Mouse (Mus musculus) gastrocnemius, adult 18-20 months (tissue): ENCODE results near the gene Grap2. TPM values are rescaled to one million over a fixed set of nuclear protein-coding genes. Genes with fewer than 3 reads are reported as not detected.

Experiments used
- DNase-seq: peaks from one replicate; pipeline ENCODE4 v3.0.0; 2021; ENCODE audit warnings: low spot score
- total RNA-seq, 2 experiments: library from RNA; stranded (reverse); gene quantifications; 2 replicates each; pipeline ENCODE4 v1.2.3; 2021

The Grap2 gene
- total RNA-seq, 2 experiments from 2014 or later: 0.18 to 0.31 TPM

- no peak for DNase-seq
Observed at GRCm38 (mm10) chr15:80599843-80600242, 27.4 kb downstream of the Grap2 start.

GRCm38 (mm10) chr15:80601456-80601855, 29.1 kb downstream of the Grap2 start:
- no peak for DNase-seq

GRCm38 (mm10) chr15:80602487-80602886, 30.1 kb downstream of the Grap2 start:
- no peak for DNase-seq

- DNase-seq: no peak
Observed at GRCm38 (mm10) chr15:80604026-80604425, 31.6 kb downstream of the Grap2 start.

- no peak for DNase-seq
Observed at GRCm38 (mm10) chr15:80607970-80608369, 35.6 kb downstream of the Grap2 start.

- DNase-seq: no peak
Observed at GRCm38 (mm10) chr15:80610335-80610734, 37.9 kb downstream of the Grap2 start.

GRCm38 (mm10) chr15:80611478-80611877, 39.1 kb downstream of the Grap2 start:
- DNase-seq: no peak

- no peak for DNase-seq
Observed at GRCm38 (mm10) chr15:80613904-80614303, 41.5 kb downstream of the Grap2 start.

GRCm38 (mm10) chr15:80614500-80615289, 42.3 kb downstream of the Grap2 start:
- no peak for DNase-seq

- DNase-seq: no peak
Observed at GRCm38 (mm10) chr15:80615290-80615570, 42.8 kb downstream of the Grap2 start.

- DNase-seq: no peak
Observed at GRCm38 (mm10) chr15:80615636-80616383, 43.4 kb downstream of the Grap2 start.

- no peak for DNase-seq
Observed at GRCm38 (mm10) chr15:80617839-80618238, 45.4 kb downstream of the Grap2 start.

GRCm38 (mm10) chr15:80619166-80619565, 46.8 kb downstream of the Grap2 start:
- DNase-seq: no peak

- DNase-seq: no peak
Observed at GRCm38 (mm10) chr15:80619786-80620185, 47.4 kb downstream of the Grap2 start.

GRCm38 (mm10) chr15:80620371-80620770, 48.0 kb downstream of the Grap2 start:
- DNase-seq: no peak

- no peak for DNase-seq
Observed at GRCm38 (mm10) chr15:80623171-80623837, 50.9 kb downstream of the Grap2 start.

- DNase-seq: no peak
Observed at GRCm38 (mm10) chr15:80626472-80626871, 54.1 kb downstream of the Grap2 start.

GRCm38 (mm10) chr15:80630147-80630546, 57.8 kb downstream of the Grap2 start:
- DNase-seq: no peak

- DNase-seq: no peak
Observed at GRCm38 (mm10) chr15:80630711-80631110, 58.3 kb downstream of the Grap2 start.

- DNase-seq: no peak
Observed at GRCm38 (mm10) chr15:80631311-80631710, 58.9 kb downstream of the Grap2 start.

GRCm38 (mm10) chr15:80632280-80632893, 60.0 kb downstream of the Grap2 start:
- no peak for DNase-seq
